Mouse (Mus musculus) forebrain, embryonic 13.5 days (tissue): ENCODE results near the gene Samd1. TPM values are rescaled to one million over a fixed set of nuclear protein-coding genes. Genes with fewer than 3 reads are reported as not detected.

Experiments
- ATAC-seq: fragments of 200-750 bp; cut with Nextera tagmentation; 2 replicates; pipeline ENCODE4 v1.8.0; 2017
- H3K27ac ChIP-seq: fragments of 300-500 bp; sonication (generic); 2 replicates; pipeline ENCODE4 v1.5.1; 2015; ENCODE audit warnings: inconsistent platforms, mild to moderate bottlenecking, moderate library complexity
- H3K27me3 ChIP-seq: fragments of 300-500 bp; sonication (generic); 2 replicates; pipeline ENCODE4 v1.6.1; 2015; ENCODE audit warnings: mild to moderate bottlenecking, inconsistent platforms
- H3K36me3 ChIP-seq: fragments of 300-500 bp; sonication (generic); 2 replicates; pipeline ENCODE4 v1.6.1; 2015; ENCODE audit warnings: mild to moderate bottlenecking, inconsistent platforms; ENCODE audit not compliant: poor library complexity, severe bottlenecking
- H3K4me1 ChIP-seq: fragments of 300-500 bp; sonication (generic); 2 replicates; pipeline ENCODE4 v1.6.1; 2015; ENCODE audit warnings: inconsistent platforms
- H3K4me2 ChIP-seq: fragments of 300-500 bp; sonication (generic); 2 replicates; pipeline ENCODE4 v1.6.1; 2015; ENCODE audit warnings: inconsistent platforms, mild to moderate bottlenecking, moderate library complexity
- H3K4me3 ChIP-seq: fragments of 300-500 bp; sonication (generic); 2 replicates; pipeline ENCODE4 v1.5.1; 2015; ENCODE audit warnings: mild to moderate bottlenecking, inconsistent platforms
- H3K9ac ChIP-seq: fragments of 300-500 bp; sonication (generic); 2 replicates; pipeline ENCODE4 v1.6.1; 2015; ENCODE audit warnings: mild to moderate bottlenecking, inconsistent platforms
- H3K9me3 ChIP-seq: fragments of 300-500 bp; sonication (generic); replicated peaks from 2 replicates; pipeline ENCODE4 v1.6.1; 2016; ENCODE audit warnings: inconsistent platforms
- WGBS: fragments of 180-500 bp; shearing (Covaris S2); methylation state at CpG from one replicate; pipeline ENCODE4 v1.1.7; 2015; 5-methylcytosine and 5-hydroxymethylcytosine counted together
- polyA plus RNA-seq: library from polyadenylated mRNA; unstranded; fragments of >200 nt; fragmentation: Nextera tagmentation; extraction: Ambion mirVana; gene quantifications from 2 replicates; pipeline ENCODE4 v1.2.1, GENCODE M21; 2015

Gene Samd1
- polyA plus RNA-seq, 1 experiment from 2014 or later = 9.5 TPM

- no peaks in the 10 kb centered on the region for H3K9me3 ChIP-seq
- peaks cover 9% of the 10 kb centered on the region; the same call in 1 of the 2 replicates for H3K4me1 ChIP-seq
- H3K27ac ChIP-seq = no peak overlapping the region
- H3K4me3 ChIP-seq = no peak overlapping the region
- no peaks in the 10 kb centered on the region for H3K36me3 ChIP-seq
- H3K9ac ChIP-seq = no peak overlapping the region
- 46% methylated on average over 12 of the region's 12 CpGs for WGBS
- no peak overlapping the region for H3K4me2 ChIP-seq
- peaks cover 60% of the 10 kb centered on the region for H3K27me3 ChIP-seq
- ATAC-seq = no peak
Observed at GRCm38 (mm10) chr8:84021569-84021968, 24.1 kb downstream of the Samd1 start.

- ATAC-seq = no peak
- peaks cover 10% of the 10 kb centered on the region; the same call in 1 of the 2 replicates for H3K4me1 ChIP-seq
- H3K27ac ChIP-seq = no peak overlapping the region
- no peak overlapping the region for H3K4me3 ChIP-seq
- peaks cover 72% of the 10 kb centered on the region for H3K27me3 ChIP-seq
- no peak overlapping the region for H3K9ac ChIP-seq
- no peaks in the 10 kb centered on the region for H3K36me3 ChIP-seq
- no peak overlapping the region for H3K4me2 ChIP-seq
- 61% methylated on average over 5 of the region's 5 CpGs for WGBS
- no peaks in the 10 kb centered on the region for H3K9me3 ChIP-seq
Observed at GRCm38 (mm10) chr8:84023085-84023484, 25.6 kb downstream of the Samd1 start.

DNA sequence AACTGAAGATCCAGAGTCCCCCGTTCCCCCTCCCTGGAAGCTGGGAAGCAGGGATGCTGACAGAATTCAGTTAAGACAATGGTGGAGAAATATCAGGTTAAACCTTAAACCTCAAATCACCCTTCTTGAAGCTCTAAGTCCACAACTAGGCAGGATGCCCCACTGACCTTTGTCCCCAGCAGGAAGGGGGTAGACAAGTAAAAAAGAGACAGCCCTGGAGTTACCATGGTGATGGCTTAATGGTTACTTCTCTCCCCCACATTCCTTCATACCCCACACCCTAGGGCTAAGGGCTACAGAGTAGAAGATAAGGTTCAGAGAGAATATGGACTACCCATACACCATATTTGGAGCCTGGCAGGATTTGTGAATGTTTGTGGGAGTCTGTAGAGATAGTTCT lies 26.2 kb downstream of the Samd1 start:
- no peak overlapping the region for H3K4me3 ChIP-seq
- 90% methylated on average over 1 of the region's 1 CpGs for WGBS
- H3K27me3 ChIP-seq = peaks cover 77% of the 10 kb centered on the region
- no peak overlapping the region for H3K9ac ChIP-seq
- H3K36me3 ChIP-seq = no peaks in the 10 kb centered on the region
- H3K27ac ChIP-seq = no peak overlapping the region
- peaks cover 10% of the 10 kb centered on the region; the same call in 1 of the 2 replicates for H3K4me1 ChIP-seq
- ATAC-seq = no peak
- no peak overlapping the region for H3K4me2 ChIP-seq
- H3K9me3 ChIP-seq = no peaks in the 10 kb centered on the region

GRCm38 (mm10) chr8:84024171-84024570 lies 26.7 kb downstream of the Samd1 start:
- H3K36me3 ChIP-seq = no peaks in the 10 kb centered on the region
- no peak for ATAC-seq
- H3K9me3 ChIP-seq = no peaks in the 10 kb centered on the region
- H3K4me3 ChIP-seq = no peak overlapping the region
- no peak overlapping the region for H3K9ac ChIP-seq
- H3K27me3 ChIP-seq = peaks cover 83% of the 10 kb centered on the region
- WGBS = 14% methylated on average over 10 of the region's 10 CpGs
- H3K4me2 ChIP-seq = no peak overlapping the region
- H3K27ac ChIP-seq = no peak overlapping the region
- peaks cover 10% of the 10 kb centered on the region; the same call in 1 of the 2 replicates for H3K4me1 ChIP-seq

DNA sequence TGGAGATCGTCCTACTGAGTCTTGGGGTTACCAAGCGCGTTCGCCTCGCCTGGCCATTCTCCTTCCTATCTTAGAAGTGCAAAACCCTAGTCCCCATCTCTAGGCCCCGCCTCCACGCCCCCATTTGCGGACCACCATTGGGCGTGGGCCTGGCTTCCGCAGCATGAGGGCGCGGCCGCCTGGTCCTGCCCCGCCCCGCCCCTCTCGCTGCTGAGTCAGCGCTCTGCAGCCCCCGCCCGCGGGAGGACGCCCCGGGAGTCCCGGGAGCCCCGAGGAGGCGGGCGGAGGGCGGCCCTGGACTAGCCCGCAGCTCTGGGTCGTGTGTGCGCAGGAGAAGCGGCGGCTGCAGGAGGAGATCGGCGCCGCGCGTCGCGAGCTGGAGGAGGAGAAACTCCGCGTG lies 28.4 kb downstream of the Samd1 start:
- Histone ChIP-seq H3K27ac (no peak overlapping the region), H3K4me3 (peak overlapping the region; percentile 47), H3K4me2 (peak overlapping the region; percentile 81), H3K9me3 (no peaks in the 10 kb centered on the region), H3K36me3 (no peaks in the 10 kb centered on the region), H3K27me3 (peaks cover 72% of the 10 kb centered on the region), H3K9ac (peak overlapping the region; percentile 69), H3K4me1 (peaks cover 10% of the 10 kb centered on the region; the same call in 1 of the 2 replicates)
- WGBS = under 1% methylated on average over 39 of the region's 41 CpGs
- peak; percentile 90 for ATAC-seq

DNA sequence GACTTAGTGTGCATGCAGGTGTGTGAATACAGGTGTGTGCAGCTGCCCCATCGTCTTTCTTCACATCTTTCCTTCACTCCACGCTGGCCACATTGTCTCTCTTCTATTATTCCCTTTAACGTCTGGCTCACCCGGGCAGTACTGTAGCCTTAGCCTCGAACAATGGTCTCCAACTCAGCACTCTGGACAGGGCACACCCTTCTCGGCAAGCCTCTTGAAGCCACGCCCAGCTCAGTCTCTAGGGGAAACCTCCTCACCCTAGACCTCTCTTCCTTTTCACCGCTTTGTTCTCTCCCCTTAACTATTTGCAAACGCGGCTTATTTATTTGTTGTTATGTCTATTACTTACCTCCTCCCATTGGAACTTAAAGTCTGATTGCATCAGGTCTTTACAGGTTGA lies 30.0 kb downstream of the Samd1 start:
- no peaks in the 10 kb centered on the region for H3K36me3 ChIP-seq
- H3K4me1 ChIP-seq = peaks cover 10% of the 10 kb centered on the region; the same call in 1 of the 2 replicates
- H3K4me3 ChIP-seq = no peak overlapping the region
- 6% methylated on average over 10 of the region's 10 CpGs for WGBS
- no peak overlapping the region for H3K9ac ChIP-seq
- H3K27me3 ChIP-seq = peaks cover 56% of the 10 kb centered on the region
- H3K4me2 ChIP-seq = no peak overlapping the region
- no peak for ATAC-seq
- no peaks in the 10 kb centered on the region for H3K9me3 ChIP-seq
- H3K27ac ChIP-seq = no peak overlapping the region

GRCm38 (mm10) chr8:84029272-84029671 lies 31.8 kb downstream of the Samd1 start:
- Histone ChIP-seq H3K4me1 (peaks cover 10% of the 10 kb centered on the region; the same call in 1 of the 2 replicates), H3K4me2 (no peak overlapping the region), H3K36me3 (no peaks in the 10 kb centered on the region), H3K9me3 (no peaks in the 10 kb centered on the region), H3K4me3 (no peak overlapping the region), H3K9ac (no peak overlapping the region), H3K27ac (no peak overlapping the region), H3K27me3 (peaks cover 47% of the 10 kb centered on the region)
- 87% methylated on average over 5 of the region's 5 CpGs for WGBS
- ATAC-seq = no peak

DNA sequence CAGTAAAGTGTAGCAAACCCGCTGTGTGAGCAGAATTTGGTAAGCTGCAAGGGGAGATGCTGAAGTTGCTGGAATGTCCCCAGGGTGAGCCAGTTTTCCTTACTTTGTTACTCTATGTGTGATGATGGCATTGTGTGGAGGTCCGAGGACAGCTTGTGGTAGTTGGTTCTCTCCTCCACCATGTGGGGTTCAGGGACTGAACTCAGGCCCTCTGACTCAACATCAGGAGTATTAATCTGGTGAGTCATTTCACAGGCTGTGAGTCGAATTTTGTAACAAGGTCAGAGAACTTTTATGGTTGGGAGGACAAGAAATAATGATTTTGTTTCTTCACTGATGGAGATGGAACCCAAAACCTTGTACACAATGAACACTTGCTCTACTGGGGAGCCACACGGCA lies 35.3 kb downstream of the Samd1 start:
- Histone ChIP-seq H3K4me2 (no peak overlapping the region), H3K9me3 (no peaks in the 10 kb centered on the region), H3K9ac (no peak overlapping the region), H3K27ac (no peak overlapping the region), H3K27me3 (peaks cover 28% of the 10 kb centered on the region), H3K4me1 (no peaks in the 10 kb centered on the region), H3K36me3 (no peaks in the 10 kb centered on the region), H3K4me3 (no peak overlapping the region)
- WGBS = 74% methylated on average over 4 of the region's 4 CpGs
- no peak for ATAC-seq

- Histone ChIP-seq H3K36me3 (no peaks in the 10 kb centered on the region), H3K4me3 (no peak overlapping the region), H3K4me1 (peaks cover 14% of the 10 kb centered on the region), H3K27ac (no peak overlapping the region), H3K27me3 (peaks cover 48% of the 10 kb centered on the region), H3K9ac (no peak overlapping the region), H3K4me2 (no peak overlapping the region), H3K9me3 (no peaks in the 10 kb centered on the region)
- no peak for ATAC-seq
- WGBS = 78% methylated on average over 5 of the region's 5 CpGs
Observed at GRCm38 (mm10) chr8:84038015-84038414, 40.5 kb downstream of the Samd1 start.

DNA sequence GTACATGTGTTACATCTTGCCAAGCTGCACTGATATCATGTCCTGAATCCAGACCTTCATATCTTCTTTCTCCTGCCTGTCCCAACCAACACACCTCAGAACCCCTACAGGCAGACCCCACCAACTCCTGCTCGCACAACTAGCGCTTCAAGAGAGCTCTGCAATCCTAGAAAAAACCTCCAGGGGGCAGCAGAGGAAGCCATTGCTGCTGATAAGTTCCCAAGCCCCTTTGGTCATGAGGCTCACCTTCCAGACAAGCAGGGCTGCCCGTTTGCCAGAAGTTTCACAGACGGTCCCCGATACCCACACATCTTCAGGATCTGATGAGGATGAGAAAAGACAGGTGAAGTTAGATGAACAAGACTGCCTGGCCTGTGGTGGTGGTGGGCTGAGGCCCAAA lies 41.6 kb downstream of the Samd1 start:
- H3K4me3 ChIP-seq = no peak overlapping the region
- no peaks in the 10 kb centered on the region for H3K9me3 ChIP-seq
- H3K9ac ChIP-seq = no peak overlapping the region
- WGBS = 8% methylated on average over 5 of the region's 5 CpGs
- ATAC-seq = peak; percentile 55
- no peak overlapping the region for H3K4me2 ChIP-seq
- peaks cover 15% of the 10 kb centered on the region for H3K4me1 ChIP-seq
- no peaks in the 10 kb centered on the region for H3K36me3 ChIP-seq
- peaks cover 58% of the 10 kb centered on the region for H3K27me3 ChIP-seq
- no peak overlapping the region for H3K27ac ChIP-seq

DNA sequence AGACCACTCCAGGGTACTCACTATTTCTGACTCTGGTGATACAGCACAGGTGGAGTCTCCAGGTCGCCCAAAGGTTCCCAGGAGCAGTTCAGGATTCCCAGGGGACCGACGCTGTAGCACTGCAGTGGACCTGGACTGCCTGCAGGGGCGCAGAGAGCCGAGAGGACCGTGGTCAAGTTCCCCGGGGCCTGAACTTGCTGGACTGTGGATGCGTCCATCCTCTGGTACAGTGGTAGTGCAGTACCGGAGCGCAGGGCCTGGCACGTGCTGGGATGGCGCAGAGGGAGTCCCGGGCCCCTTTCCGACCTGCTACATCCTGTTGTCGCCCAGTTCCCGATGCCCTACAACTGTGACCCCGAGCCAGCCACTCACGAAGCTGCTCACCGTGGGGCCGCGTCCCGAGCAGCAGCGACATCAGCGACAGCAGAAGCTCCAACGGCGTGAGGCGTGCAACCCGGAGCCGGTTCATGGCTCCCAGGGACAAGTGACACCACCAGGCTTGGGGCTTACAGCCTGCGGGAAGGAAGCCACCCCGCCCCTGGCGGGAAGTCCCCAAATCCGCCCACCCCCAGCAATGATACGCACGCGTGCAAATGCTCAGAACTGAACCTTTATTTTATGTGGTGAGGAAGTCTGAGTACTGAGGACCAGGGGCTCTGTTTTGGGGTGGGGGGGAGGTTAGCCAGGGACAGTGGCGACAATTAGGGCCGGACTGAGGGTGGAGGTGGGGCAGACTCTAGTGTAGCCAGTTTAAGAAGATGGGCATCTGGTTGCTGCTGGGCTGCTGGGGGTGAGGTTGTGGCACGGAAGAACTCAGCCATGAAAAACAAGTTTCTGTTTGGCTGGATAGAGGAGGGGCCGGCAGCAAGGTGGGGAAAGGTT lies 44.8 kb downstream of the Samd1 start, which contains the start of gene Il27ra:
Gene Il27ra, minus strand, starts transcription at position 524 of the 882 bp plus-strand sequence.
- peak within 1 kb of the TSS; percentile 60 for H3K4me2 ChIP-seq
- WGBS = 3% methylated on average over 40 of the region's 40 CpGs
- H3K27ac ChIP-seq = no peak within 1 kb of the TSS
- no peaks in the 10 kb centered on the region for H3K36me3 ChIP-seq
- H3K27me3 ChIP-seq = peaks cover 68% of the 10 kb centered on the region
- H3K9ac ChIP-seq = peak within 1 kb of the TSS; percentile 34
- peak within 1 kb of the TSS; percentile 29 for H3K4me3 ChIP-seq
- H3K4me1 ChIP-seq = peaks cover 24% of the 10 kb centered on the region
- peak; percentile 58; the same call in 1 of the 2 replicates for ATAC-seq
- 0 out of 2 replicates have a peak, but pooled peaks cover 2% of the 10 kb centered on the region for H3K9me3 ChIP-seq

- H3K27ac ChIP-seq = no peak overlapping the region
- H3K9ac ChIP-seq = no peak overlapping the region
- H3K27me3 ChIP-seq = peaks cover 67% of the 10 kb centered on the region
- ATAC-seq = no peak
- H3K4me2 ChIP-seq = peak overlapping the region; percentile 60; the same call in 1 of the 2 replicates
- H3K36me3 ChIP-seq = no peaks in the 10 kb centered on the region
- peaks cover 24% of the 10 kb centered on the region for H3K4me1 ChIP-seq
- H3K4me3 ChIP-seq = no peak overlapping the region
- WGBS = 36% methylated on average over 12 of the region's 12 CpGs
- 0 out of 2 replicates have a peak, but pooled peaks cover 2% of the 10 kb centered on the region for H3K9me3 ChIP-seq
Observed at GRCm38 (mm10) chr8:84042948-84043342, 45.5 kb downstream of the Samd1 start.
